Mouse (Mus musculus) brown adipose tissue, adult 24 weeks (tissue): ENCODE data around the gene Trabd. TPM values are rescaled to one million over a fixed set of nuclear protein-coding genes. Genes with fewer than 3 reads are reported as not detected.

ENCODE experiments used
- H3K27ac ChIP-seq: fragments of 200-500 bp; replicated peaks from 2 replicates; pipeline ENCODE4 v1.5.1; 2012; ENCODE audit warnings: low read depth, mild to moderate bottlenecking, low read length
- H3K4me1 ChIP-seq: fragments of 200-500 bp; 2 replicates; pipeline ENCODE4 v1.6.1; 2012; ENCODE audit warnings: low read length, mixed read lengths; ENCODE audit not compliant: control insufficient read depth, insufficient read depth, insufficient read length
- H3K4me3 ChIP-seq: fragments of 200-500 bp; 2 replicates; pipeline ENCODE4 v1.5.1; 2012; ENCODE audit warnings: low read depth, mild to moderate bottlenecking, low read length, moderate library complexity; ENCODE audit not compliant: insufficient read depth
- polyA plus RNA-seq: library from polyadenylated mRNA; stranded (reverse); fragments of >200 nt; gene quantifications from 2 replicates; pipeline ENCODE4 v1.2.4, GENCODE M21; 2012; ENCODE audit not compliant: missing spikeins, insufficient read depth, insufficient read length

Trabd gene
- polyA plus RNA-seq, 1 experiment, result 23.3 TPM

- Histone ChIP-seq H3K4me3 (no peak overlapping the region), H3K27ac (no peak overlapping the region), H3K4me1 (no peaks in the 10 kb centered on the region)
These were observed 23.7 kb downstream of the Trabd start for GRCm38 (mm10) chr15:89098616-89099015.

DNA sequence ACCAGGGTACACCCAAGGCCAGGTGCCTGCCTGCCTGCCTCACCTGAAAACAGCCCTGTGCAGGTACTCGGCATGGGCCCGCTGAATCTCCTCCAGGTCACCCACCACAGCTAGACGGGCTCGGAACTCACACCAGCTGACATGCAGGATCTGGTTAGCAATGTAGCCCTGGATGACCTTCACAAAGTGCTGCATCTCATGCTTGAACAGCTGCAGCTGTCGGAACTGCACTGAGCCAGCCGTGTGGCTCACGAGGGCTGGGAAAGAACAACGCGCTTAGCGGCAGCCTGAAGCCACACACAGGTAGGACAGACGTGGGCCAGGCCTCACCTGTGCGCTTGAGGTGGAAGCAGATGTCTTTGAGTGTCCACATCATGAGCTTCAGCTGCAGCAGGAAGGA, 25.9 kb downstream of the Trabd start:
- Histone ChIP-seq H3K4me1 (no peaks in the 10 kb centered on the region), H3K27ac (no peak overlapping the region), H3K4me3 (no peak overlapping the region)

DNA sequence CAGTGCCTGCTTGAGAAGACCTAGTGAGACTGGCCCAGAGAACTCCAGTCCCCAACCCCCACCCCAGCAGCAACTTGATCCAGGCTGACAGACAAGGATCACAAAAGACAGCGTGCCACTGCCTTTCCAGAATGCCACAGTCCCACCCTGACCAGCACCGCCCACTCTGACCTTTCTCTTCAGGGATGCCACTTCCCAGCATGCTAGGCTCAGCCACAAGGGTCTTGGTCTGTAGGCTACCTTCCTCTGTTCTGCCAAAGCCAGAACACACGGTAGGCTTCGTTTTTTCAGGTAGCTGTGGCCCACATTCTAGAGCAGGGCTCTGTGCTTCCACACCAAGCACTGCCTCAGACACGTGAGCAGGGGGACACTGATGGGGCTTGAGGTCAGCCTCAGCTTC, 27.7 kb downstream of the Trabd start:
- no peaks in the 10 kb centered on the region for H3K4me1 ChIP-seq
- H3K27ac ChIP-seq, result no peak overlapping the region
- no peak overlapping the region for H3K4me3 ChIP-seq

- no peak overlapping the region for H3K27ac ChIP-seq
These were observed 29.0 kb downstream of the Trabd start for GRCm38 (mm10) chr15:89103921-89104320.

GRCm38 (mm10) chr15:89104425-89104824, 29.5 kb downstream of the Trabd start:
- no peaks in the 10 kb centered on the region for H3K4me1 ChIP-seq
- H3K27ac ChIP-seq, result no peak overlapping the region
- H3K4me3 ChIP-seq, result no peak overlapping the region

More at GRCm38 (mm10) chr15:89103921-89104320, 29.0 kb downstream of the Trabd start:
- Histone ChIP-seq H3K4me1 (no peaks in the 10 kb centered on the region), H3K4me3 (no peak overlapping the region)

DNA sequence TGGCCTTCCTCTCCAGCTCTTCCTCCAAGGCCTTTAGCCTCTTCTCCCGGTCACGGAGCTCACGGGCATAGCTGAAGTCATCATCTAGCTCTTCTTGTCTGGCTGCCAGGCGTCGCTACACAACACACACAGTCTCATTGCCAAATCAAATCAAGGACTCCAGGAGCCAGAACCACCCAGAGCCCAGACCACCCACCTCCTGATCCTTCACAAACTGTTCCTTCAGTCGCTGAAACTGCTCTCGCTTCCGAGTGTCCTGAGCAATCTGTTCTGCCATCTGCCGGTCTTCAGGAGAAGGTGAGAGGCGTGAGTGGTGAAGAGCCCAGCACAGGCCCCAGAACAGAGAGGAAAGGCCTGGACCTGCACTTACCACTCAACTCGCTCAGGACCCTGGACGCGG, 31.1 kb downstream of the Trabd start:
- Histone ChIP-seq H3K4me1 (no peaks in the 10 kb centered on the region), H3K4me3 (no peak overlapping the region), H3K27ac (no peak overlapping the region)

DNA sequence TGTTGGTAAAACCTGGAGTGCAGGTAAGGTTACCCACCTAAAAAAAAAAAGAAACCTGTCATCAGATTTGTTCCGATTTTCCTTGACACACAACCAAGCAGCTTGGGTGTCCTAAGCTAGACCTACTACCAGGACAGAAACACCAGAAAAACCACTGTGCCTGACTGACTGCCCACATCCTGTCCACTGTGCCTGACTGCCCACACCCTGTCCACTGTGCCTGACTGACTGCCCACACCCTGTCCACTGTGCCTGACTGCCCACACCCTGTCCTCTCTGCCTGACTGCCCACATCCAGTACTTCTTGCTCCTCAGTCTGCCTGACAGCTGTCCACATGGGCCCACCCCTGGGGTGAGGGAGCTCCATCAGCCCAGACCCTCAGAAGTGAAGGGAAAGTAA, 32.1 kb downstream of the Trabd start:
- Histone ChIP-seq H3K4me1 (no peaks in the 10 kb centered on the region), H3K27ac (no peak overlapping the region), H3K4me3 (no peak overlapping the region)

GRCm38 (mm10) chr15:89110147-89110546, 35.2 kb downstream of the Trabd start:
- Histone ChIP-seq H3K27ac (no peak overlapping the region), H3K4me3 (no peak overlapping the region), H3K4me1 (no peaks in the 10 kb centered on the region)

GRCm38 (mm10) chr15:89118007-89118406, 43.1 kb downstream of the Trabd start:
- Histone ChIP-seq H3K27ac (no peak overlapping the region), H3K4me1 (peaks cover 8% of the 10 kb centered on the region), H3K4me3 (no peak overlapping the region)

DNA sequence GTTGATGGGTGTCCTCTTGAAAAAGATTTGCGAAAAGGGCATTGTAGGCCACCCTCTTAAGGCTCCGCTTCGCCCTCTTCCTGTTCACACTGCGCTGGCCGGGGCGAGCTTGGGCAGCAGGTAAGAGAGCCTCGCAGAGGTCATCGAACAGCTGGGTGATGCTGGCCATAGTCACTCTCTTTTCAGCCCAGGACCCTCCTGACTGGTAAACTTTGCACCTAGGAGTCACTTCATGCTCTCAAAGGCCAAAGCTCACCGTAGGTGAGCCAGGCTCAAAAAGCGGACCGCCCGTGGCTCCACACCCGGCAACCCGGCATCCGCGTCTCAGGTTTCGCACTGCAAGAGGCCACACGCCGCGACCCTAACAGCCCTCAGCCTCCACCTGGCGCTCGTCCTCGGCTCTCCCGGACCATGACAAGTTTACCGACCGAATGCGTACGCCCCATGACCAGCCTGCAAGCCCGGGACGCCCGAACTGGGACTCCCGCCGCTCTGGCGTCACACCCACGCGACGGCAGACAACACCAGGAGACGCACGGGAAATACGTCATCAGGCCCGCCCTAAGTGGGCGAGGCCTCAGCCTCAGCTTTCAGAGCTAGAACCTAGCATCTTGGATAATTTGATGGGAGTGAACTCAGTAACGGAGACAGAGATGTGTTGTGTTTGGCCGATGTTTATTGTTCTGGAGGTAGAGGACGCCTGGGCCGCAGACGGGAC, 47.9 kb downstream of the Trabd start, which contains the start of gene Tubgcp6:
Tubgcp6 (minus strand) TSS at position 464 of the 718 bp plus-strand sequence.
- H3K27ac ChIP-seq, result no peak within 1 kb of the TSS
- H3K4me3 ChIP-seq, result peak within 1 kb of the TSS; percentile 88
- peaks cover 18% of the 10 kb centered on the region for H3K4me1 ChIP-seq

- Histone ChIP-seq H3K4me1 (peaks cover 20% of the 10 kb centered on the region), H3K27ac (no peak overlapping the region), H3K4me3 (peak overlapping the region; percentile 88; the same call in 1 of the 2 replicates)
These were observed 48.7 kb downstream of the Trabd start for GRCm38 (mm10) chr15:89123595-89123994.

DNA sequence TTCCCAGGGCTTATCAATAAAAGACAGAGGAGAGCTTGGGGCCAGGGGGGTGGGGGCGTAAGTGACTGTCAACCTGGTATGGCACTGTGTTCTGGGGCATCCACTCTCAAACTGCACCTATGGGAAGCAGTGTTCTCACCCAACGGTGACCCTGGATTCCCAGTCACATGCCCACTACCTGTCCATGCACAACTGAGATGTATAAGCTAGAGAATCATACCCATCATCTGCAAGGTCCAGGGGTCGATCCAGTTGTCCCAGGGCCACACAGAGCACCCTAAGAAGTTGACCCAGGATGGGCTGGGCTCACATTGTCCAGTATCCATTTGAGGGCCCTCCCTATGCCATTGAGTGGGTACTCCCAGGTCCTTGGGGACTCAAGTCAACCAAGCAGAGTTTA, 49.4 kb downstream of the Trabd start:
- H3K27ac ChIP-seq, result no peak overlapping the region
- H3K4me3 ChIP-seq, result no peak overlapping the region
- peaks cover 23% of the 10 kb centered on the region for H3K4me1 ChIP-seq

DNA sequence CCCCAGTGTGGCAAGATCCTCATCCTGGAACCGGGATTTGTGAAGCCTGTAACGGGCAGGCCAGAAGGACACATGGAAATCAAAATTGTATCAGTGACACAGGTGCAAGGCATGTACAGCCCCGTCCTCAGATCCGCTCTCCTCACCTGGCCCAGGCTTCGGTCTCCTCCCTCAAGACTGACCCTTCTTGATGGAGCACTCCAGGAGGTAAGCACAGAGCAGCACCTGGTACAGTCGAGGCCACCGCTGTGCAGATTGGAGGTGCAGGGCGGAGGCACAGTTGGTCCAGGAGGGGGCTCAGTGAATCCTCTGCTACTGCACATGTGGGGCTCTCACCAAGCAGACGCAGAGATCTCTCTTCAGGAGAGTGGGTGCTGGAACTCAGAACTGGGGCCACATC, 50.4 kb downstream of the Trabd start:
- Histone ChIP-seq H3K4me3 (no peak overlapping the region), H3K27ac (no peak overlapping the region)

DNA sequence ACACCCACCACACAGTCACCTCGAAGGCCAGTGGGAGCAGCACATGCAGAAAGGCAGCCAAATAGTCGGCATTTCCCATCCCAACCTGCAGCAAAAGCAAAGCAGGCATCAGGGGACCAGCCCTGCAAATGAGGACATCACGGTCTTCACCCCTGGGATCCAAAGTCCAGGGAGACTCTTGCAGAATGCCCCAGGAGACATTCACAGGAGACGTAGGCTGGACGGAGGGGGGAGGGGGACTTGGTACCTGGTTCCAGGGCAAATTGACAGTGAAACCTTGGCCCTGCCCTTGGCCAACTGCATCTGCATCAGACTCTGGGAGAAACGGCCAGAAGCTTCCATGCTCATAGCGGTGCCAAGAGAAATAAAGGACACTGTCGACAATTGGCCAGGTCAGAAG, 51.7 kb downstream of the Trabd start:
- Histone ChIP-seq H3K27ac (no peak overlapping the region), H3K4me3 (no peak overlapping the region), H3K4me1 (peaks cover 23% of the 10 kb centered on the region)

More for the DNA sequence above, 50.4 kb downstream of the Trabd start:
- H3K4me1 ChIP-seq, result peaks cover 23% of the 10 kb centered on the region

GRCm38 (mm10) chr15:89127364-89127940, 52.5 kb downstream of the Trabd start:
- peaks cover 15% of the 10 kb centered on the region for H3K4me1 ChIP-seq
- H3K27ac ChIP-seq, result no peak overlapping the region
- H3K4me3 ChIP-seq, result peak overlapping the region; percentile 85
